Mouse (Mus musculus) kidney, embryonic 14.5 days (tissue): ENCODE results near the gene Ephb1. TPM values are rescaled to one million over a fixed set of nuclear protein-coding genes. Genes with fewer than 3 reads are reported as not detected.

Experiments used
- ATAC-seq: fragments of 200-750 bp; cut with Nextera tagmentation; 2 replicates; pipeline ENCODE4 v1.8.0; 2017; ENCODE audit warnings: moderate number of reproducible peaks, mild to moderate bottlenecking, moderate TSS enrichment, moderate library complexity; ENCODE audit not compliant: low FRiP score, low TSS enrichment
- H3K27ac ChIP-seq: fragments of 300-500 bp; sonication (generic); 2 replicates; pipeline ENCODE4 v1.5.1; 2014; ENCODE audit warnings: low read depth, mild to moderate bottlenecking, low read length, moderate library complexity, mixed read lengths
- H3K27me3 ChIP-seq: fragments of 300-500 bp; sonication (generic); 2 replicates; pipeline ENCODE4 v1.6.1; 2014; ENCODE audit warnings: mild to moderate bottlenecking, low read length; ENCODE audit not compliant: control insufficient read depth, insufficient read depth
- H3K36me3 ChIP-seq: fragments of 300-500 bp; sonication (generic); 2 replicates; pipeline ENCODE4 v1.6.1; 2014; ENCODE audit warnings: low read length, mixed read lengths; ENCODE audit not compliant: control insufficient read depth, insufficient read depth
- H3K4me1 ChIP-seq: fragments of 300-500 bp; sonication (generic); 2 replicates; pipeline ENCODE4 v1.6.1; 2014; ENCODE audit warnings: low read length, mixed read lengths; ENCODE audit not compliant: control insufficient read depth, insufficient read depth
- H3K4me2 ChIP-seq: fragments of 300-500 bp; sonication (generic); replicated peaks from 2 replicates; pipeline ENCODE4 v1.6.1; 2014; ENCODE audit warnings: low read depth, mild to moderate bottlenecking, low read length
- H3K4me3 ChIP-seq: fragments of 300-500 bp; sonication (generic); 2 replicates; pipeline ENCODE4 v1.5.1; 2014; ENCODE audit warnings: mild to moderate bottlenecking, low read length
- H3K9ac ChIP-seq: fragments of 300-500 bp; sonication (generic); 2 replicates; pipeline ENCODE4 v1.6.1; 2014; ENCODE audit warnings: low read depth, mild to moderate bottlenecking, low read length, moderate library complexity
- H3K9me3 ChIP-seq: fragments of 300-500 bp; sonication (generic); 2 replicates; pipeline ENCODE4 v1.6.1; 2016; ENCODE audit warnings: low read length; ENCODE audit not compliant: control insufficient read depth
- WGBS: fragments of 180-500 bp; shearing (Covaris S2); extraction: QIAGEN DNeasy Blood & Tissue Kit; methylation state at CpG from one replicate; pipeline ENCODE4 v1.1.7; 2014; 5-methylcytosine and 5-hydroxymethylcytosine counted together
- polyA plus RNA-seq: library from polyadenylated mRNA; unstranded; fragments of >200 nt; fragmentation: Nextera tagmentation; extraction: Ambion mirVana; gene quantifications from 2 replicates; pipeline ENCODE4 v1.2.1, GENCODE M21; 2014

Gene Ephb1
- polyA plus RNA-seq, 1 experiment from 2014 or later, result 4.9 TPM

DNA sequence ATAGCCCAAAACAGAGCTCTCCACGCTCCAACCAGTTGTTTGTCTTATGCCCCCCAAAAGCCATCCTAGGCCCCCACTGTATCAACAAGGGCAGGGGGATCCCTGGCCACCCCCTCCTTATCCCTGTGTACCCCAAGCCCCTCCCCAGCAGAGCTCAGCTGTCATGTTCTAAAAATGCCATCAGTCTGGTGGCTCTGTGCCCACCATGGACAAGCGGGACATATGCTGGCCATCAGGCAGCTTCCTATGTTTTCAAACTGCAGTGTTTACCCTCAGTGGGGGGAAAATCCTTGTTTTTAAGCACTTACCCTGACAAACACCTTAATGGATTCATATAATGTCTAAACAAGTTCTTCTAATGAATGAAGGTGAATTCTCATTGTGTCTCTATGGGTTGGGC lies 275.3 kb downstream of the Ephb1 start:
- Histone ChIP-seq H3K4me3 (no peak overlapping the region), H3K27ac (no peak overlapping the region), H3K9me3 (no peaks in the 10 kb centered on the region), H3K36me3 (no peaks in the 10 kb centered on the region), H3K4me2 (no peak overlapping the region), H3K4me1 (0 out of 2 replicates have a peak, but pooled peaks cover 4% of the 10 kb centered on the region), H3K27me3 (no peaks in the 10 kb centered on the region), H3K9ac (no peak overlapping the region)
- ATAC-seq, result no peak
- WGBS, result 96% methylated on average over 2 of the region's 2 CpGs

DNA sequence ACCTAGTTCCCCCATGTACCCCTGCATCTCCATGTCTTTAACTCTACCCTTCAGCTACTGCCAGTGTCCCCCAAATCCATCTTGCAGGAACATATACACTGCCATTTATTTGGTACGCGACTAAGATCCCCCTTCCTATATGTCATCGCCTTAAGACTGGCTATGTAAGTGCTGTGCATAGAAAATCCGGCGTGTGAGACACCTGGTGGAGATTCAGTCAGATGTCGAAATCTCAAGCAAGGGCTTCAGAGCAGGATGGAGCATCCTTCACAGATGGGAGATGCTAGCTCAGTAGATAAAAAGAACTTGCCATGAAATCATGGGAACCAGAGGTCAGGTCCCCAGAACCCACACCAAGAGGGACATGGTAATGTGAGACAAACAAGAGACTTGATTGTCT lies 276.3 kb downstream of the Ephb1 start:
- ATAC-seq, result no peak
- Histone ChIP-seq H3K9me3 (no peaks in the 10 kb centered on the region), H3K9ac (no peak overlapping the region), H3K36me3 (no peaks in the 10 kb centered on the region), H3K27me3 (no peaks in the 10 kb centered on the region), H3K27ac (no peak overlapping the region), H3K4me2 (no peak overlapping the region), H3K4me1 (0 out of 2 replicates have a peak, but pooled peaks cover 4% of the 10 kb centered on the region), H3K4me3 (no peak overlapping the region)
- 91% methylated on average over 6 of the region's 6 CpGs for WGBS

DNA sequence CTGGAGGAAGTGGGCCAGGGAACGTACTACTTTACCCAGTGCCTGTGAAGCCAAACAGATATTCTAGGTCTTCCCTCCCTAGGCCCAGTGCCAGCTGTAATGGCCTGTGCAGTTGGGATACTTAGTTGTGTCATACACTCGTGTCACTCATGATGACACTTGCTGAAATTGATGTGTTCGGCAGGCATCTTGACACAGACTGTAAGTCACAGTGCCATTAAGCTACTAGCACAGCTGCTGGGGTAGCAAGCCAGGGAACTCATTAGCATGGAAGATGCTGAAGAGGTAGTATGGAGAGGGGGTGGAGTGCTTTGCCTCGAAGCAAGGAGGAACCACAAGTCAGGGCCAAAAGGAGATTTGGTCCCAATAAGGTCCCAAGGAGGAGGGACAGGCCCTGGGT lies 279.0 kb downstream of the Ephb1 start:
- no peak overlapping the region for H3K27ac ChIP-seq
- H3K36me3 ChIP-seq, result no peaks in the 10 kb centered on the region
- no peaks in the 10 kb centered on the region for H3K9me3 ChIP-seq
- no peaks in the 10 kb centered on the region; the same call in 1 of the 2 replicates for H3K27me3 ChIP-seq
- ATAC-seq, result no peak
- no peak overlapping the region for H3K4me2 ChIP-seq
- H3K9ac ChIP-seq, result no peak overlapping the region
- WGBS, result 65% methylated on average over 4 of the region's 4 CpGs
- no peak overlapping the region for H3K4me3 ChIP-seq
- 0 out of 2 replicates have a peak, but pooled peaks cover 4% of the 10 kb centered on the region for H3K4me1 ChIP-seq

DNA sequence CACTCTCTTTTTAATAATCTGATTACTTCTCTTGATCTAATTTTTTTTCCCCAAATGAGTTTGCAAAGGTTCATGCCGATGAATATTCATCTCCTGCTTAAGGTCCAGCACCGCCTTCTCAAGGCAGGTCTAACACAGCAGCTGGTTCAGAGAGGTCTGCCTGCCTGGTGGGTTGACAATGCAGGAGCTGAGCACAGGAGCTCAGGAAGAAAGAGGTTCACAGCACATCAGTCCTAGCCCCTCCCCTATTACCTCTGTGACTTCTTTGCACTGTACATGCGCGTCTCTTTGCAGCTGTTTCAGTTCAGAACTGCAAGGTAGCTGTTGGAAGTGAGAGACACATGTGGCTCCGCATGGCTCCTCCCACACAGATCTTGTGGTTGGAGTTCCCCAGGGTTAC lies 281.1 kb downstream of the Ephb1 start:
- H3K4me1 ChIP-seq, result 0 out of 2 replicates have a peak, but pooled peaks cover 4% of the 10 kb centered on the region
- no peak overlapping the region for H3K9ac ChIP-seq
- no peaks in the 10 kb centered on the region; the same call in 1 of the 2 replicates for H3K27me3 ChIP-seq
- ATAC-seq, result no peak
- no peak overlapping the region for H3K4me3 ChIP-seq
- no peak overlapping the region for H3K4me2 ChIP-seq
- H3K27ac ChIP-seq, result no peak overlapping the region
- 89% methylated on average over 5 of the region's 5 CpGs for WGBS
- no peaks in the 10 kb centered on the region for H3K9me3 ChIP-seq
- H3K36me3 ChIP-seq, result no peaks in the 10 kb centered on the region

DNA sequence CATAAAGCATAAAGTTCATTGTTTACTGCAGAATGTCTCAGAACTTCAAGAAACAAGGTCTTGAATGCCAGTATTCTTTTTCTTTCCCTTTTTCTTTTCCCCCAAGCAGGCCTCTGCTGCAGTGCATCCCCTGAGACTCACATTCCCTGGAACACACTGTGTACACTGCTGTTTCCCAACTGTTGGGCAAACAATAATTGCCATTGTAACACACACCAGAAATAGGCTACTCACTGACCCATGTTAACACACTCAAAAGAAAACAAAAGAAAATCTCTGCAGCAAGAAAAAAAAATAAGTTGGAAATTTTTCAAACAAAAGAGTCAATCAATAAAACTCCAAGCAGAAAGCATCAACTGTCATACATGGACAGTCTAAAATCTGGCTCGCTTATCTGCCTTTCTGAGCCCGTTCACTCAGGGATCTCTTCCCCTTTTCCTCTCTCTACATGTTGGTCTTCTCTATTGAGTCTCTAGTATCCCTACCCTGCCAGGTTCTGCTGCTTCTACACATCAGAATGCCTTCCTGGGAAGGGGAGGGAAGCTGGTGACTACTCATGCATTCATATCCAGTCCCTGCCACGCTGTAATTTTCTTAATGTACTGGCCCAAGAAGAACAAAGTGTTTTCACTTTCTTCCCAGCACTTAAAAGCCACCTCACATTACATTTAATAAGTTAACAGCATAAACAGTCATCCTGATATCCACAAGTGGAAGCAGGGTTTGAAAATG lies 285.2 kb downstream of the Ephb1 start:
- H3K27me3 ChIP-seq, result no peaks in the 10 kb centered on the region; the same call in 1 of the 2 replicates
- H3K4me2 ChIP-seq, result no peak overlapping the region
- no peaks in the 10 kb centered on the region for H3K9me3 ChIP-seq
- no peak overlapping the region for H3K9ac ChIP-seq
- 59% methylated on average over 3 of the region's 3 CpGs for WGBS
- no peak overlapping the region for H3K4me3 ChIP-seq
- no peak for ATAC-seq
- H3K36me3 ChIP-seq, result no peaks in the 10 kb centered on the region
- no peak overlapping the region for H3K27ac ChIP-seq
- H3K4me1 ChIP-seq, result no peaks in the 10 kb centered on the region

DNA sequence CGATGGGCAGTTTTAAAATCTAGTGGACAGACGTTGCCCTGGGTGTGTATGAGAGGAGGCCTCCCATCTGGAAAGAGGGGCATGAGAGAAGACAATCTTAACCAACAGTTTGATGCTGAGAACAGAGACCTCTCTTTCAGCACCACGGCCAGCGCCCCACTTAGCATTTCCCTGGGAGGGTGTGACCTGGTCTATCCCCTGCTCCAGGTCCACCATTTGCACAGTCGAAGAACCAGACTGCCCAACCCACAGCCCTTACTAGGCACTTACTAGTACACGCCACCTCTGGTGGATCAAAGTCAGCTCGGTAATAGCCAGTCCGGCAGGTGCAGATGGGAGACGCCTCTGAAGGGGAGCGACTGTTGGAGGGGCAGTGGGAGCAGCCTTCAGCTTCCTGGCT lies 287.9 kb downstream of the Ephb1 start:
- ATAC-seq, result no peak
- no peak overlapping the region for H3K4me3 ChIP-seq
- no peak overlapping the region for H3K9ac ChIP-seq
- no peak overlapping the region for H3K4me2 ChIP-seq
- H3K36me3 ChIP-seq, result no peaks in the 10 kb centered on the region
- 71% methylated on average over 10 of the region's 10 CpGs for WGBS
- no peaks in the 10 kb centered on the region for H3K27me3 ChIP-seq
- H3K27ac ChIP-seq, result no peak overlapping the region
- H3K9me3 ChIP-seq, result no peaks in the 10 kb centered on the region
- no peaks in the 10 kb centered on the region for H3K4me1 ChIP-seq

DNA sequence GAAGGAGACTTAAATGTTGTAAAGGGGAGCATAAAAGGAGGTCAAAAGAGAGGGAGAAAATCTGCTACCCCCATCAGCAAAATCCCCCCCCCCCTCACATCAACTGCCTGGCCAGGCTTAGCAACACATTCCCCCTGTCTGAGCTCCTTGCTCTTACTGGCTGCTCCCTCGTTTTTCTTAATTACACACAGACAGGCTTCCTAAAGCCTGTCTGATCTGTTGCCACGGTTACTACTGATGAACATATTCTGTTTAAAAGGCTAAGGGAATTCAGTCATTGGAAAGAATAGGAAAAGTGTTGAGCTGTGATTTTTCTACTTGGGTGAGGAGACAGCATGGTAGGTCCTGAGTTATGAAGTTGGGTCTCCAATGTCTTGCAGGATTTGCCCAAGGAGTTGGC lies 308.6 kb downstream of the Ephb1 start:
- Histone ChIP-seq H3K4me1 (no peaks in the 10 kb centered on the region), H3K27ac (no peak overlapping the region), H3K36me3 (no peaks in the 10 kb centered on the region), H3K9me3 (no peaks in the 10 kb centered on the region), H3K4me3 (no peak overlapping the region), H3K27me3 (no peaks in the 10 kb centered on the region), H3K9ac (no peak overlapping the region), H3K4me2 (no peak overlapping the region)
- no peak for ATAC-seq
- WGBS, result 39% methylated on average over 2 of the region's 2 CpGs

DNA sequence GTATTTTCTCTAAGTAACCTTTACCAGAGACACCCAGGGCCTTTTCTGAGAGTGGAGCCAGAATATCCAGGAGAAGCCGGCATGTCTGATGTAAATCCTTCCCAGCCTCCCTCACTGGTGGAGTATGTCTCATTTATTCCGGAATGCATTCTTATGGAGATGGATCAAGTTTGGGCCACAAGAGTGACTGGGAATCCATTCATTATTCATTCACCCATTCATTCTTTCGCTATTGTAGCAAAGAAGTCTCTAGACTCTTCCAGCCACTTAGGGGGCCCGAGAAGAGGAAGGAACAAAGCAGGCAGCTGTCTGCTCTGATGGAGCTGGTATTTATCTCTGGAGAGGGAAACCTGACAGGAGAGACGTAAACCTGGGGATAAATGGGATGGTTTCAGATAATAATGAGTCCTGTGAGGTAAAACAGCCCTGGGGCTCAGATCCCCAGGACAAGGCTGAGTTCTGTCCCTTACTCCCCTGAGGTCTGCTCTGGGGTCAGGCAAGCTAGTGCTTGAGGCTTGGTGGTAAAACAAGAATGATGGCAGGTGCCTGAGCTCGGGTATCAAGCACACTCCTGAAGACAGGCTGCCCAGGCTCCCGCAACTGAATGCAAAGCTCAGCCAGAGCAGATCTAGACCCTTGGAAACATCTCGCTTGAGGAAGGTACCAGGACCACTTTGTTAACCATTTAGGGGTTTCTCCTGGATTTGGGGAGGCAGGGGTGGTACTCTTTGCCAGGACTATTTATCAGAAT lies 309.2 kb downstream of the Ephb1 start:
- Histone ChIP-seq H3K27ac (no peak overlapping the region), H3K27me3 (no peaks in the 10 kb centered on the region), H3K4me1 (no peaks in the 10 kb centered on the region), H3K9ac (no peak overlapping the region), H3K36me3 (no peaks in the 10 kb centered on the region), H3K9me3 (no peaks in the 10 kb centered on the region), H3K4me3 (no peak overlapping the region), H3K4me2 (no peak overlapping the region)
- no peak for ATAC-seq
- WGBS, result 42% methylated on average over 8 of the region's 8 CpGs
